Mouse (Mus musculus) small intestine, adult 2 months (tissue): ENCODE data around the gene Pdlim5.

Experiments used
- CTCF ChIP-seq: fragments of 200-500 bp; IDR thresholded peaks from 2 replicates; pipeline ENCODE4 v1.5.1; 2012; ENCODE audit warnings: low read depth, mild to moderate bottlenecking, control low read depth, inconsistent platforms, low read length, moderate library complexity, mixed read lengths; ENCODE audit not compliant: insufficient replicate concordance, insufficient read length; ENCODE audit errors: extremely low read depth
- POLR2A ChIP-seq: fragments of 200-500 bp; IDR thresholded peaks from 2 replicates; pipeline ENCODE4 v1.6.1; 2012; ENCODE audit warnings: low read depth, mild to moderate bottlenecking, control low read depth, inconsistent platforms, low read length, moderate library complexity

DNA sequence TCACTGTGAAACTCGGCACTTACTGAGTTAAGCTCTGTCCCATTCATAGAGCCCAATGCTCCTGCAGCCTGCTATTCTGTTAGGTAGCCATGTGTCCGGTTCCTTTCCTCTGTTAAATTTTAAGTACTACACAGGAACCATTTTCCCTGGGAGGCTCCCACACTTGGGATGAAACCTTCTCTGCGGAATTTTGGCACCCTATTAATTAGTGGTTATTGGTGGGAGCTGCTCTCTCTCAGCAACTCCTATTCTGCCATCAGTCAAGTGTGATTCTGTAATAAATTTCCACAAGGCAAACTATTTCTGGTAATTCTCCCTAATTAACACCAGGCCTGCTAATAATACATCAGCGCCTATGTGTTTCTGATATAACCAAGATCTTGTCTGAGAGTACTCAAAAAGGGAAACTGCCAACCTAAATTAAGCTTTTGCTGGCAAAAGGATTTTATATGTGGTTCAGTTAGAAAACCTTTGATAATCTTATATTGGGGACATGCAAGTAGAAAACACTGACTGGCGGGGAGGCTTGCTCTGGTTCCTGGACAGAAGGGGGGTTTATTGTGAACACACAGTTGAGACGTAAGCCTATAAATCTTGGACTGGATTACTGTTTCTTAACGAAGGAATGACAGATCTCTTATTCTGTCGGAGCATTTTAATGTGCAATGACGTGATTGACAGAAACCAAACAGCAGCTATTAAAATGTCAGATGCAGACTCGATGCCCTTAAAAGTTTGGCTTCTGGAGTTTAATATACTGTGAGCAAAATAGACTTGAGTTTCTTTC is 157.0 kb downstream of the Pdlim5 start:
- TF ChIP-seq CTCF = no peak
- TF ChIP-seq POLR2A = no peak
